Mouse (Mus musculus) left cerebral cortex, adult 18-20 months (tissue): ENCODE results near the gene Rreb1. TPM values are rescaled to one million over a fixed set of nuclear protein-coding genes. Genes with fewer than 3 reads are reported as not detected.
A peak's percentile ranks its signal among the peaks of the same experiment; 100 is the strongest.

ENCODE experiments used
- DNase-seq, 2 experiments: peaks; one replicate each; pipeline ENCODE4 v3.0.0; 2021 to 2022; ENCODE audit warnings: low spot score in 2 of 2, mixed read lengths in 1 of 2
- total RNA-seq, 2 experiments: library from RNA; stranded (reverse); gene quantifications; 2 replicates each; pipeline ENCODE4 v1.2.3; 2021

The Rreb1 gene
- total RNA-seq, 2 experiments from 2014 or later: 35.5 to 42.3 TPM

- peak in 1 of 2 experiments; percentile 27 for DNase-seq
Observed at GRCm38 (mm10) chr13:37778594-37779231, 513 bp downstream of the Rreb1 start.

GRCm38 (mm10) chr13:37779251-37779667 is 1.1 kb downstream of the Rreb1 start:
- DNase-seq: no peak

GRCm38 (mm10) chr13:37781557-37781956 is 3.4 kb downstream of the Rreb1 start:
- no peak for DNase-seq

- no peak for DNase-seq
Observed at GRCm38 (mm10) chr13:37782144-37782543, 3.9 kb downstream of the Rreb1 start.

- DNase-seq: no peak
Observed at GRCm38 (mm10) chr13:37783676-37784075, 5.5 kb downstream of the Rreb1 start.

GRCm38 (mm10) chr13:37784226-37784625 is 6.0 kb downstream of the Rreb1 start:
- DNase-seq: no peak

GRCm38 (mm10) chr13:37792739-37793336 is 14.6 kb downstream of the Rreb1 start:
- DNase-seq: no peak

GRCm38 (mm10) chr13:37798811-37799210 is 20.6 kb downstream of the Rreb1 start:
- no peak for DNase-seq

GRCm38 (mm10) chr13:37799413-37799812 is 21.2 kb downstream of the Rreb1 start:
- no peak for DNase-seq

GRCm38 (mm10) chr13:37801101-37802075 is 23.2 kb downstream of the Rreb1 start:
- DNase-seq: no peak

GRCm38 (mm10) chr13:37802246-37803003 is 24.2 kb downstream of the Rreb1 start:
- DNase-seq: no peak

GRCm38 (mm10) chr13:37803244-37803643 is 25.0 kb downstream of the Rreb1 start:
- DNase-seq: no peak

- no peak for DNase-seq
Observed at GRCm38 (mm10) chr13:37804023-37804422, 25.8 kb downstream of the Rreb1 start.

- no peak for DNase-seq
Observed at GRCm38 (mm10) chr13:37815001-37815400, 36.8 kb downstream of the Rreb1 start.

- no peak for DNase-seq
Observed at GRCm38 (mm10) chr13:37816736-37817135, 38.5 kb downstream of the Rreb1 start.

GRCm38 (mm10) chr13:37821413-37821812 is 43.2 kb downstream of the Rreb1 start:
- DNase-seq: no peak

- DNase-seq: no peak
Observed at GRCm38 (mm10) chr13:37824331-37824920, 46.2 kb downstream of the Rreb1 start.

GRCm38 (mm10) chr13:37824956-37825645 is 46.9 kb downstream of the Rreb1 start:
- DNase-seq: peak; percentile 13 to 17

GRCm38 (mm10) chr13:37825646-37826280 is 47.6 kb downstream of the Rreb1 start:
- DNase-seq: peak; percentile 29 to 34
